ENCODE assay signal across 8 mouse cellular contexts in genomic region chr11:68871748-68872147, GRCm38 (mm10). TPM values are rescaled to one million over a fixed set of nuclear protein-coding genes. Genes with fewer than 3 reads are reported as not detected.
DNase-seq lines count a peak whose midpoint lies in the region; ATAC-seq and TF ChIP-seq lines count a peak whose summit lies in the region.

Ndel1 (minus strand) TSS chr11:68871858.

- no peaks in the 10 kb centered on the region for H3K36me3 ChIP-seq in forebrain, embryonic 13.5 days (ENCODE audit: poor library complexity, severe bottlenecking)
- no peaks in the 10 kb centered on the region for H3K36me3 ChIP-seq in stomach, postnatal 0 days (ENCODE audit: control insufficient read depth, insufficient read depth, low read length)

- peak; percentile 11 for DNase-seq in A20 (ENCODE audit: low read depth, low spot score)
- DNase-seq in heart, postnatal 4 days: peak; percentile 44
- no peak for DNase-seq in layer of hippocampus, postnatal 10 days (ENCODE audit: low spot score in 2 of 2)
- DNase-seq in lung, postnatal 14 days: peak; percentile 78
- peak; percentile 38 for DNase-seq in stomach, postnatal 0 days (ENCODE audit: low spot score)
- no peak for DNase-seq in cerebellum, postnatal 4 days (ENCODE audit: low spot score in 2 of 2)

- H3K4me2 ChIP-seq in forebrain, embryonic 13.5 days: no peak within 1 kb of the TSS
- H3K4me2 ChIP-seq in stomach, postnatal 0 days (replicated peaks; ENCODE audit: low read depth): no peak within 1 kb of the TSS

- H3K4me1 ChIP-seq in forebrain, embryonic 13.5 days: no peaks in the 10 kb centered on the region
- H3K4me1 ChIP-seq in stomach, postnatal 0 days (replicated peaks; ENCODE audit: control insufficient read depth, insufficient read depth): no peaks in the 10 kb centered on the region

- no peak for TF ChIP-seq CTCF in stomach, postnatal 0 days (IDR thresholded peaks at IDR 0.05; ENCODE audit: low read depth)

- ATAC-seq in activated CD4-positive, CD25-positive, alpha-beta regulatory T cell, adult 4 months: no peak
- no peak for ATAC-seq in forebrain, embryonic 13.5 days
- ATAC-seq in stomach, postnatal 0 days (ENCODE audit: low FRiP score, low TSS enrichment): peak; percentile 66

- 66% methylated on average over 6 of the region's 6 CpGs for WGBS in forebrain, embryonic 13.5 days
- 43% methylated on average over 6 of the region's 6 CpGs for WGBS in stomach, postnatal 0 days

- H3K9me3 ChIP-seq in forebrain, embryonic 13.5 days (replicated peaks): no peaks in the 10 kb centered on the region
- H3K9me3 ChIP-seq in stomach, postnatal 0 days (ENCODE audit: control insufficient read depth, low read length): no peaks in the 10 kb centered on the region

- H3K4me3 ChIP-seq in forebrain, embryonic 13.5 days: no peak within 1 kb of the TSS
- no peak within 1 kb of the TSS for H3K4me3 ChIP-seq in stomach, postnatal 0 days (ENCODE audit: low read depth, low read length)

- peak; percentile 34 for TF ChIP-seq EP300 in stomach, postnatal 0 days (optimal IDR thresholded peaks at IDR 0.05)

- no peak within 1 kb of the TSS for H3K27ac ChIP-seq in forebrain, embryonic 13.5 days
- H3K27ac ChIP-seq in stomach, postnatal 0 days (replicated peaks): peak within 1 kb of the TSS; percentile 53

- H3K9ac ChIP-seq in forebrain, embryonic 13.5 days: no peak within 1 kb of the TSS
- H3K9ac ChIP-seq in stomach, postnatal 0 days (ENCODE audit: low read length): no peak within 1 kb of the TSS

- H3K27me3 ChIP-seq in forebrain, embryonic 13.5 days: no peaks in the 10 kb centered on the region
- no peaks in the 10 kb centered on the region for H3K27me3 ChIP-seq in stomach, postnatal 0 days (ENCODE audit: control insufficient read depth, insufficient read depth, low read length)

RNA-seq across cellular contexts. Expression of gene Ndel1, which starts in this region (rescaled TPM):
- polyA plus RNA-seq in activated CD4-positive, CD25-positive, alpha-beta regulatory T cell, adult 4 months (2017; shearing (Covaris generic)): 10 to 100 TPM; 31.4 to 37.2 TPM
- polyA plus RNA-seq in forebrain, embryonic 13.5 days (2015; fragmentation: Nextera tagmentation; extraction: Ambion mirVana): 67.7 and 70.8 TPM in 2 replicates
- total RNA-seq in heart, postnatal 4 days (2021): 10 to 100 TPM; 57.9 to 66.3 TPM
- total RNA-seq in layer of hippocampus, postnatal 10 days (2021): 10 to 100 TPM; 82.4 to 87.0 TPM
- 86.4 and 92.6 TPM in 2 replicates for polyA plus RNA-seq in stomach, postnatal 0 days (2015; fragmentation: Nextera tagmentation; extraction: Ambion mirVana)

Comparison
In these comparisons a context has a peak if more than half of its experiments do, and no peak if none do; other contexts are left out.
1. DNase-seq: peak in A20 (single experiment), heart, postnatal 4 days (single experiment), lung, postnatal 14 days (single experiment) and stomach, postnatal 0 days (single experiment); none in layer of hippocampus, postnatal 10 days (0 of 2) and cerebellum, postnatal 4 days (0 of 2).